Mouse (Mus musculus): ENCODE measurements around the gene Pex1. TPM values are rescaled to one million over a fixed set of nuclear protein-coding genes. Genes with fewer than 3 reads are reported as not detected.

The Pex1 gene
- total and polyA plus RNA-seq, 2 experiments: 9.0 to 21.6 TPM

DNA sequence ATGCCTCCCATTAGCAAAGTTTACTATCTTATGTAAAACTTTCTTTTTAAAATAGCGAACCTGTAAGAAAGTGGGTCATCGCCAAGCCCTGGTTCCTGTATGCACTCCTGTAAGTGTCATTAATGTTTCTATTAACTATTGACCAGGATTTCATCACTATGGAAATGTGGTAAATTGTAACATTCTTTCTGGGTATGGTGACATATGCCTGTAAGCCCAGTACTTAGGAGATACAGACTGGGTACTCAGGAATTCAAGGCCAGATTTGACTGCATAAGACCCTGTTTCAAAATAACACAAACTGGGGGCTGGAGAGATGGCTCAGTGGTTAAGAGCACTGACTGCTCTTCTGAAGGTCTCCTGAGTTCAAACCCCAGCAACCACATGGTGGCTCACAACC lies 69.4 kb downstream of the Pex1 start:
- no peaks in the 10 kb centered on the region for H3K79me2 ChIP-seq (ENCODE audit: control insufficient read depth, insufficient read depth, low read length)
- no peaks in the 10 kb centered on the region for H3K27me3 ChIP-seq (ENCODE audit: control insufficient read depth, insufficient read depth, low read length)
- no peak overlapping the region for H3K9ac ChIP-seq (ENCODE audit: low read depth, low read length)
- H3K4me1 ChIP-seq (ENCODE audit: control insufficient read depth, insufficient read depth, low read length): no peaks in the 10 kb centered on the region
- no peaks in the 10 kb centered on the region for H3K36me3 ChIP-seq (ENCODE audit: control insufficient read depth, insufficient read depth, low read length)
- no peak overlapping the region for H3K4me3 ChIP-seq (ENCODE audit: insufficient read depth, low read depth, low read length)
- WGBS: 63% methylated on average over 2 of the region's 2 CpGs
- DNase-seq (ENCODE audit: extremely low read depth, low read depth, low spot score): no peak
- no peak for TF ChIP-seq CTCF (IDR thresholded peaks at IDR 0.05; ENCODE audit: low read depth, low read length)
- TF ChIP-seq POLR2A (IDR thresholded peaks at IDR 0.05; ENCODE audit: extremely low read depth, insufficient read depth, low read length): no peak
- no peak overlapping the region for H3K27ac ChIP-seq (replicated peaks; ENCODE audit: insufficient read depth, low read depth, low read length)

DNA sequence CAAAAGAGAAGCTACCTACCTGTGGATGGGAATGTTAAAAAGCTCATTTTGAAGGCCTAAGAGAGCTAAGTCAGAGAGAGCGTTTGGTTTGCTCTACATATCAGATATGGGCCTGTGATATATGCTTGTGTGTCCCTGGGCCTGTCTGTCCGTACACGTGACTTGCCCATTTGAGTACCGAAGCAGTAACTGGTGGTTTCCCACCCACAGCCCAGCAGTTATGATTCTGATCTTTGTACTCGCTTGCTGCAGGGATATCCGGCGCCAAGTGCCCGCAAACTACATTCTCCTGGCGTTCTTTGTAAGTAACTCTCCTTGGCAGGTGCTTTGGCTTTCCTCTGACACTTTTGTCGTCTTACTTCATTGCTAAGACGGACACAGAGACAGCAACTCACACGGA lies 70.7 kb downstream of the Pex1 start:
- Histone ChIP-seq H3K27ac (replicated peaks; ENCODE audit: insufficient read depth, low read depth, low read length) (no peak overlapping the region), H3K36me3 (ENCODE audit: control insufficient read depth, insufficient read depth, low read length) (no peaks in the 10 kb centered on the region), H3K4me3 (ENCODE audit: insufficient read depth, low read depth, low read length) (no peak overlapping the region), H3K79me2 (ENCODE audit: control insufficient read depth, insufficient read depth, low read length) (no peaks in the 10 kb centered on the region), H3K27me3 (ENCODE audit: control insufficient read depth, insufficient read depth, low read length) (no peaks in the 10 kb centered on the region), H3K9ac (ENCODE audit: low read depth, low read length) (no peak overlapping the region), H3K4me1 (ENCODE audit: control insufficient read depth, insufficient read depth, low read length) (no peaks in the 10 kb centered on the region)
- 87% methylated on average over 12 of the region's 12 CpGs for WGBS
- TF ChIP-seq POLR2A (IDR thresholded peaks at IDR 0.05; ENCODE audit: extremely low read depth, insufficient read depth, low read length) (no peak), CTCF (IDR thresholded peaks at IDR 0.05; ENCODE audit: low read depth, low read length) (no peak)
- no peak for DNase-seq (ENCODE audit: extremely low read depth, low read depth, low spot score)

DNA sequence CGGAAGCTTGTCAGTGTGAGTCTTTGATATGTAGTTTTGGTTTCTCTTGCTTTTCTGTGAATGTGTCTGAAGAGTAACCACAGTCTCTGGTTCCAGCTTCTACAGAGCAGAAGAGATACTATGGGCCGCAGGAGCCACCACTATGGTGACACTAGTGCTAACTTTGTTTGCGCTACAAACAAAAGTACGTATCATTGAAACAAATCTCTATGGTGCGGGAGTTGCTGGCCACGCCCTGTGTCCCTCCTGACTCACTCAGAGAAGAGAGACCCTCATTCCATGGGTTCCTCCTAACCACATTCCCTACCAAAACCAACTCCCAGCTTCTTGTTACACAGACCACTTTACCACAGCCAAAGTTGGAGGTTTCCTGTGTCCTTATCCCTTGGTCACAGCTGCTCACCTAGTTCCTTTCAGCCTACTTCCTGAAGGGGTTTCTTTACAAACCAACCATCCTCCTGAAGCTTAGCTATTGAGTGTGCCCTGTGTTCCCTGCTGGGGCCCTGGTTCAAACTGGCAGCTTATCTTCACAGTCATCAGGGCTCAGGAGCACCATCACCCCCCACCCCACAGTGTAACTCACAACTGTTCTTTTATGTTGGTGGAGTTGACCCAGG lies 74.2 kb downstream of the Pex1 start:
- TF ChIP-seq CTCF (IDR thresholded peaks at IDR 0.05; ENCODE audit: low read depth, low read length) (no peak), POLR2A (IDR thresholded peaks at IDR 0.05; ENCODE audit: extremely low read depth, insufficient read depth, low read length) (no peak)
- Histone ChIP-seq H3K9ac (ENCODE audit: low read depth, low read length) (no peak overlapping the region), H3K4me1 (ENCODE audit: control insufficient read depth, insufficient read depth, low read length) (no peaks in the 10 kb centered on the region), H3K79me2 (ENCODE audit: control insufficient read depth, insufficient read depth, low read length) (no peaks in the 10 kb centered on the region), H3K4me3 (ENCODE audit: insufficient read depth, low read depth, low read length) (no peak overlapping the region), H3K27me3 (ENCODE audit: control insufficient read depth, insufficient read depth, low read length) (no peaks in the 10 kb centered on the region), H3K27ac (replicated peaks; ENCODE audit: insufficient read depth, low read depth, low read length) (no peak overlapping the region), H3K36me3 (ENCODE audit: control insufficient read depth, insufficient read depth, low read length) (no peaks in the 10 kb centered on the region)
- 87% methylated on average over 6 of the region's 6 CpGs for WGBS
- DNase-seq (ENCODE audit: extremely low read depth, low read depth, low spot score): no peak

Other genes starting within 250 kb of the Pex1 start
- gene Fam133b, start 52.2 kb upstream of the Pex1 start, total RNA-seq (2014; rRNA removed): 9.0 and 10.9 TPM in 2 replicates
- 2.3 and 3.0 TPM in 2 replicates for gene Fam133b, start 52.2 kb upstream of the Pex1 start, polyA plus RNA-seq (2012; rRNA removed)
- 1.8 TPM in 2 replicates for gene 1700109H08Rik, start 24.5 kb upstream of the Pex1 start, total RNA-seq (2014; rRNA removed)
- gene 1700109H08Rik, start 24.5 kb upstream of the Pex1 start, polyA plus RNA-seq (2012; rRNA removed): 0.35 and 0.93 TPM in 2 replicates
- gene Rbm48, start 519 bp downstream of the Pex1 start, total RNA-seq (2014; rRNA removed): 6.5 and 7.9 TPM in 2 replicates
- gene Rbm48, start 519 bp downstream of the Pex1 start, polyA plus RNA-seq (2012; rRNA removed): 2.2 and 2.9 TPM in 2 replicates
- gene Tmbim7, start 55.1 kb downstream of the Pex1 start, total RNA-seq (2014; rRNA removed): not detected in 2 replicates
- not detected in 2 replicates for gene Tmbim7, start 55.1 kb downstream of the Pex1 start, polyA plus RNA-seq (2012; rRNA removed)
- gene Gatad1, start 61.1 kb downstream of the Pex1 start, total RNA-seq (2014; rRNA removed): 59.3 and 63.5 TPM in 2 replicates
- gene Gatad1, start 61.1 kb downstream of the Pex1 start, polyA plus RNA-seq (2012; rRNA removed): 33.5 and 41.0 TPM in 2 replicates
- 15.9 and 16.0 TPM in 2 replicates for gene Ankib1, start 206.9 kb downstream of the Pex1 start, total RNA-seq (2014; rRNA removed)
- 4.0 and 4.4 TPM in 2 replicates for gene Ankib1, start 206.9 kb downstream of the Pex1 start, polyA plus RNA-seq (2012; rRNA removed)
- 15.0 and 16.0 TPM in 2 replicates for gene Krit1, start 207.1 kb downstream of the Pex1 start, total RNA-seq (2014; rRNA removed)
- 3.1 and 4.3 TPM in 2 replicates for gene Krit1, start 207.1 kb downstream of the Pex1 start, polyA plus RNA-seq (2012; rRNA removed)
- gene Lrrd1, start 249.1 kb downstream of the Pex1 start, total RNA-seq (2014; rRNA removed): not detected in 2 replicates
- 0.02 and 0.20 TPM in 2 replicates for gene Lrrd1, start 249.1 kb downstream of the Pex1 start, polyA plus RNA-seq (2012; rRNA removed)

All from liver, adult 2 months (tissue).